Mouse (Mus musculus) liver, embryonic 14.5 days (tissue): ENCODE data around the gene A930004D18Rik. TPM values are rescaled to one million over a fixed set of nuclear protein-coding genes. Genes with fewer than 3 reads are reported as not detected.

ENCODE experiments used
- ATAC-seq: fragments of 200-750 bp; cut with Nextera tagmentation; 2 replicates; pipeline ENCODE4 v1.8.0; 2017; ENCODE audit warnings: moderate number of reproducible peaks, mild to moderate bottlenecking, moderate library complexity; ENCODE audit not compliant: insufficient read depth
- DNase-seq, 3 experiments: peaks; one replicate each; pipeline ENCODE4 v3.0.0-alpha.2; 2012 to 2013; ENCODE audit warnings: low read depth in 3 of 3, low spot score in 3 of 3
- H3K27ac ChIP-seq: fragments of 300-500 bp; sonication (generic); 2 replicates; pipeline ENCODE4 v1.5.1; 2014; ENCODE audit warnings: moderate library complexity, mild to moderate bottlenecking, control low read depth, inconsistent platforms
- H3K27me3 ChIP-seq: fragments of 300-500 bp; sonication (generic); 2 replicates; pipeline ENCODE4 v1.6.1; 2014; ENCODE audit warnings: mild to moderate bottlenecking, low read length, moderate library complexity; ENCODE audit not compliant: control insufficient read depth, insufficient read depth
- H3K36me3 ChIP-seq: fragments of 300-500 bp; sonication (generic); replicated peaks from 2 replicates; pipeline ENCODE4 v1.6.1; 2014; ENCODE audit warnings: low read depth; ENCODE audit not compliant: control insufficient read depth, insufficient read depth
- H3K4me1 ChIP-seq, 2 experiments: fragments of 200-500 bp in 1 of 2; fragments of 300-500 bp in 1 of 2; sonication (generic) in 1 of 2; replicated peaks; 2 replicates each; pipeline ENCODE4 v1.6.1; 2012 to 2014; ENCODE audit warnings: antibody characterized with exemption in 1 of 2, inconsistent platforms in 1 of 2, low read length in 1 of 2; ENCODE audit not compliant: control insufficient read depth in 2 of 2, insufficient read depth in 2 of 2
- H3K4me2 ChIP-seq: fragments of 300-500 bp; sonication (generic); 2 replicates; pipeline ENCODE4 v1.6.1; 2014; ENCODE audit warnings: low read depth, mild to moderate bottlenecking, control low read depth, moderate library complexity
- H3K4me3 ChIP-seq, 2 experiments: fragments of 200-500 bp in 1 of 2; fragments of 300-500 bp in 1 of 2; sonication (generic) in 1 of 2; 2 replicates each; pipeline ENCODE4 v1.5.1; 2012 to 2014; ENCODE audit warnings: low read depth in 2 of 2, low read length in 2 of 2, mild to moderate bottlenecking in 2 of 2, control low read depth in 1 of 2, inconsistent platforms in 1 of 2, moderate library complexity in 1 of 2; ENCODE audit not compliant: insufficient read depth in 1 of 2
- H3K9ac ChIP-seq: fragments of 300-500 bp; sonication (generic); replicated peaks from 2 replicates; pipeline ENCODE4 v1.6.1; 2014; ENCODE audit warnings: mild to moderate bottlenecking, control low read depth, moderate library complexity
- H3K9me3 ChIP-seq: fragments of 300-500 bp; sonication (generic); 2 replicates; pipeline ENCODE4 v1.6.1; 2016; ENCODE audit warnings: low read length, mixed read lengths; ENCODE audit not compliant: control insufficient read depth
- CTCF ChIP-seq: IDR thresholded peaks from 2 replicates; pipeline ENCODE4 v1.5.1; 2016; ENCODE audit warnings: antibody characterized with exemption, low read depth, control low read depth
- EP300 ChIP-seq: IDR thresholded peaks from 2 replicates; pipeline ENCODE4 v1.6.1; 2016; ENCODE audit warnings: antibody characterized with exemption, low read depth
- WGBS: fragments of 180-500 bp; shearing (Covaris S2); extraction: QIAGEN DNeasy Blood & Tissue Kit; methylation state at CpG from one replicate; pipeline ENCODE4 v1.1.7; 2014; ENCODE audit not compliant: insufficient replicate concordance; 5-methylcytosine and 5-hydroxymethylcytosine counted together
- polyA plus RNA-seq, 2 experiments: library from polyadenylated mRNA; depleted of rRNA in 1 of 2; stranded (reverse) in 1 of 2; unstranded in 1 of 2; fragments of >200 nt; fragmentation: Nextera tagmentation in 1 of 2; extraction: Ambion mirVana in 1 of 2; gene quantifications; 2 replicates each; pipeline versions ENCODE4 v1.2.1 to v1.2.3; 2012 to 2014

The A930004D18Rik gene
- polyA plus RNA-seq, 2 experiments: 0.36 to 0.48 TPM

GRCm38 (mm10) chr2:18034371-18035250, 2.9 kb downstream of the A930004D18Rik start:
- Histone ChIP-seq H3K27me3 (peaks cover 75% of the 10 kb centered on the region), H3K4me3 (no peak overlapping the region), H3K4me2 (no peak overlapping the region), H3K9ac (no peak overlapping the region), H3K36me3 (no peaks in the 10 kb centered on the region), H3K4me1 (peaks cover 0 to 7% of the 10 kb centered on the region in 2 experiments; a peak in 1 of 4 replicates), H3K9me3 (no peaks in the 10 kb centered on the region), H3K27ac (no peak overlapping the region)
- DNase-seq (no peak), ATAC-seq (no peak)
- no peak for TF ChIP-seq CTCF
- TF ChIP-seq EP300: no peak
- 62% methylated on average over 10 of the region's 10 CpGs for WGBS

GRCm38 (mm10) chr2:18033166-18034108, 4.1 kb downstream of the A930004D18Rik start:
- Histone ChIP-seq H3K9ac (no peak overlapping the region), H3K4me2 (no peak overlapping the region), H3K36me3 (no peaks in the 10 kb centered on the region), H3K27ac (no peak overlapping the region), H3K4me3 (no peak overlapping the region), H3K4me1 (0 out of 4 replicates have a peak, but pooled peaks cover 0 to 4% of the 10 kb centered on the region in 2 experiments), H3K27me3 (peaks cover 73% of the 10 kb centered on the region), H3K9me3 (no peaks in the 10 kb centered on the region)
- TF ChIP-seq EP300: no peak
- TF ChIP-seq CTCF: no peak
- ATAC-seq (no peak), DNase-seq (no peak)
- 61% methylated on average over 10 of the region's 10 CpGs for WGBS

GRCm38 (mm10) chr2:18032538-18032895, 5.0 kb downstream of the A930004D18Rik start:
- ATAC-seq: no peak
- Histone ChIP-seq H3K4me3 (no peak overlapping the region), H3K27ac (no peak overlapping the region), H3K4me1 (0 out of 4 replicates have a peak, but pooled peaks cover 0 to 3% of the 10 kb centered on the region in 2 experiments), H3K9ac (no peak overlapping the region), H3K27me3 (peaks cover 77% of the 10 kb centered on the region), H3K36me3 (no peaks in the 10 kb centered on the region), H3K9me3 (no peaks in the 10 kb centered on the region), H3K4me2 (peak overlapping the region; percentile 63; the same call in 1 of the 2 replicates)
- no peak for TF ChIP-seq EP300
- no peak for TF ChIP-seq CTCF
- 66% methylated on average over 5 of the region's 5 CpGs for WGBS
- DNase-seq: no peak

GRCm38 (mm10) chr2:18031831-18032537, 5.6 kb downstream of the A930004D18Rik start:
- WGBS: 7% methylated on average over 33 of the region's 34 CpGs
- Histone ChIP-seq H3K4me2 (peak overlapping the region; percentile 63), H3K9ac (peak overlapping the region; percentile 29; the same call in 1 of the 2 replicates), H3K27ac (no peak overlapping the region), H3K27me3 (peaks cover 74% of the 10 kb centered on the region), H3K4me1 (peaks cover 2 to 5% of the 10 kb centered on the region in 2 experiments), H3K4me3 (peak overlapping the region; percentile 33 to 42; a peak in 3 of 4 replicates), H3K9me3 (no peaks in the 10 kb centered on the region), H3K36me3 (no peaks in the 10 kb centered on the region)
- no peak for DNase-seq
- TF ChIP-seq CTCF (no peak), EP300 (no peak)
- ATAC-seq: no peak
